Mouse (Mus musculus) C2C12 (cell line): Measurements from ENCODE around the gene Nsd2.

Source experiments
- CEBPB ChIP-seq: IDR thresholded peaks from one replicate; pipeline ENCODE4 v1.6.1; 2011; ENCODE audit warnings: low read depth, mild to moderate bottlenecking, control low read depth, moderate library complexity
- CTCF ChIP-seq: IDR thresholded peaks from one replicate; pipeline ENCODE4 v1.5.1; 2011; ENCODE audit not compliant: control insufficient read depth, insufficient read depth, insufficient read length
- FOSL1 ChIP-seq: IDR thresholded peaks from one replicate; pipeline ENCODE4 v1.8.0; 2011; ENCODE audit warnings: mild to moderate bottlenecking, low read length; ENCODE audit not compliant: poor library complexity, insufficient read depth, severe bottlenecking
- MAX ChIP-seq: IDR thresholded peaks from one replicate; pipeline ENCODE4 v1.6.1; 2011; ENCODE audit warnings: mild to moderate bottlenecking, control low read depth
- MYOD1 ChIP-seq: IDR thresholded peaks from one replicate; pipeline ENCODE4 v1.6.1; 2011; ENCODE audit warnings: low read depth; ENCODE audit not compliant: control insufficient read depth, insufficient read length
- USF1 ChIP-seq: IDR thresholded peaks from one replicate; pipeline ENCODE4 v1.6.1; 2011; ENCODE audit warnings: low read depth, mild to moderate bottlenecking, control low read depth, moderate library complexity

- TF ChIP-seq CTCF (no peak), USF1 (no peak), FOSL1 (no peak), MAX (no peak), MYOD1 (no peak), CEBPB (no peak)
These were observed 28.4 kb upstream of the Nsd2 start for GRCm38 (mm10) chr5:33791912-33792643.
